Mouse (Mus musculus) c-Kit-positive CD71-positive TER-119-positive erythroid progenitor cells, embryonic 14.5 days (primary cell): ENCODE measurements around the gene Lmo7.

ENCODE experiments used
- DNase-seq: peaks from one replicate; pipeline ENCODE4 v3.0.0-alpha.2; 2013; ENCODE audit warnings: low spot score

Lmo7 gene

DNA sequence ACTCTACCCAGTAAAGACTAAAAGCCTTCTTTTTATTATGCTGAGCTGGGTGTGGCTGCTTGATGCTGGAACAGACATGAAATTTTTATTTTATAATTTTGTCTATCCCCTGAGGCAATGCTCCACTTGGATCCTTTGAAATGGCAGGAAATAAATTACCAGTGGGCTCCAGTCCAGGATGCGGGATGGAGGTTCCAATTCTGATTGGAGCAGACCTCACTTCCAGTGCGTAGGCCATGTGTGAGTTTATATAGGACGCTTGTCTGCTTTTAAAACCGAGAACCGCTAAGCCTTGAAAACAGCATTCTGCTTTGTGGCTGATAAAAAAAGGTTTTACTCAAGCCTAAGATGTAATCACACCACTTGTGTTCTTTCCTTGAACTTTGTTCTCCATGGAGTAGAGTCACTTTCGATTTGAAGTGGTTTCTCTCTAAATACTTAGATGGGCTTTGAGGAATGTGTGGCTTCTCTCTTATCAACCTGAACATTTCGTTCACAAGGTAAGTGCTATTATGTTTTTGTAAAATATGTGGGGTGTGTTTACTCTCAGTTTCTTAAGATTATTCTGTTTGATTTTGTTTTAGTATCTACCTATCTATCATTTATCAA lies 108.6 kb downstream of the Lmo7 start:
- DNase-seq = no peak

DNA sequence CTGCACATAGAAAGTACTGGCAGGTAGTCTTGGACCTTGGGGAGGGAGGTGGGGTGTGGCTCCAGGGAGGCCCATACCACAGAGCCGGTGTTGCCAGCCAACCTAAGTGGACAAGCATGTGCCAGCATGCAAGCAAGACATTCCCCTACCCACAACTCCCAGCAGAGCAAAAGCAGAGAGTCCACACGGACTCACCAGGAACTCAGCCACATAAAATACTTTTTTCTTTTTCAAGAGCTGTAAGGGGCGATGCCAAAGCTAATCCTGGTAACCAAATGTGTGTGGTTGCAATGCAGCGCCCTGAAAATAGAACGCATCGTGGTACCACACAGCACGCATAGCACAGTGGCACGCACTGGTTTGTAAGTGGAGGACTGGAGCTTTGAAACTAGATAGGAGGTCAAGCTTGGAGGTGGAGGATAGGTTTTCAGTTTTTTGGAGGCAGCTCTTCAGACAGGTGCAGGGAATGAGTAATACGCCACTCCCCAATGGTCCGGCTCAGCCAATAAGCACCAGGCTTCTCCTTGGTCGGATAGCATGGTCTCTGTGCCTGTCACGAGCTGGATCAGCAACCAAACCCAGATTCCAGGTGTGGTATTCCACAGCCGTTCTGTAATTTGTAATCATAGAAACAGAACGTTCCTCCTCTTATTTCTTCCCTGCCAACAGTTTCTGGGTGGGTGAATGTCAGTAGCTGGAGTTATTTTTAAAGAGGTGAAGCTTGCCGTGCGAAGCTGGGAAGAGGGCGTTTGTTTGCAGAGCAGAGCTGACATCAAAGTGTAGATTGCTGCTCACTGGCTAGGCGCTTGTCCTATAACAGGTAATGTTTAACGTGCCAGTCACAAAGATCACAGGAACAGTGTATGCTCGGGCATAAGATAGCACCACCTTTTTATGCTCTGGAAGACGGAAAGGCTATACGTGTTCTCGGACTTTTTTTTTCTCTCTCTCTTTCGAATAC lies 110.3 kb downstream of the Lmo7 start:
- no peak for DNase-seq

DNA sequence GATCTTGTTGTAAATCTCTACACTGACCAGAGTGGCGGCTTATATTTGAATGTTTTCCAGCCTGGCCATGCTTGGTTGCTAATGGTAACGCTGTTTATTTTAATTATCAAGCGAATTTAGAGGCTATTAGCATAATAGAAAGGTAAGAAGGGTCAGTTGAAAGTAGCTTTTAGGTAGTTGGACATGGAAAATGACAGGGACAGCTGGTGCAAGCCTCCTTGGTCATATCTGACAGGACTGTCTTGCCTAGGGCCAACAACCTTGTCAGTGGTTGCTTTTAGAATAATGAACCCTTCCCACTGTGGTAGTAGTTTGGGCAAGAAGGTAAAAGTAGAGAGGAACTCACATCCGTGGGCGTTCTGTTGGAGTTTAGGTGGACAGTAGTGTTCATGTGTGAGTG lies 111.5 kb downstream of the Lmo7 start:
- no peak for DNase-seq

DNA sequence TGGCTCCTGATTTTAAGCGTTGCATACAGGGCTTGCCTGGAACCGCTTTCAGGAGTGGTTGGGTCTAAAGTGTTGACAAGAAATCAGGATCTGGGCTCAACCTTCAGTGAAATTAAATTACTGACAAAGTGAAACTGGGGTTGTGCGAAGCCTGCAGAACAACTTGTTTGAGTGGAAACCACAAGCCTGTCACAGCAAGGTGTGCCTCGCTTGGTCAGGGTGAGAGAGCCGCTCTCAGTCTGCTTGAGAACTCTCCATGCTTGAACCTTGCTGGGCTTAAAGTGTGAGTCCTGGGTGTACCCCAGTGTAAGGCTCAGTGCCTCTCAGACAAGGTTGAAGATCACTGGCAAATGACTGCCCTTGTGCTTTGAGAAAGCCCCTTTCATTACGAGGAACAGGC lies 112.8 kb downstream of the Lmo7 start:
- no peak for DNase-seq

DNA sequence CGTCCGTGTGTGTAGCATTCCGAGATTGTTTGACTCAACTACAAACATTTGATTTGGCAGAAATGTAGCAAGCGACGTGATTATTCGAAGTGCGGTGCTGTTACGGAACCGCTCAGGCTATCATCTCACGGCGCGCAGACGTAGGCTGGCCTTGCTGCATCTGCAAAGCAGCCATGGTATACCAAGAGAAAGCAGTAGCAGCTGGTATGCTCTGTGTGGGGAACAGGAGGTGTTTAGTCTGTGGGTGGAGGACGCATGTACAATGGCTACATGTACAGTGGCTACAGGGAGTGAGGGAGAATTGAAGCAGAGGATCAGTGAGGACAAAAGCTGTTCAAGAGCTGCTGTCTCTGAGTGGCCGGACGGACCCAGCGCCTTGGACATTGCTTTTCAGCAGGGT lies 113.7 kb downstream of the Lmo7 start:
- no peak for DNase-seq

DNA sequence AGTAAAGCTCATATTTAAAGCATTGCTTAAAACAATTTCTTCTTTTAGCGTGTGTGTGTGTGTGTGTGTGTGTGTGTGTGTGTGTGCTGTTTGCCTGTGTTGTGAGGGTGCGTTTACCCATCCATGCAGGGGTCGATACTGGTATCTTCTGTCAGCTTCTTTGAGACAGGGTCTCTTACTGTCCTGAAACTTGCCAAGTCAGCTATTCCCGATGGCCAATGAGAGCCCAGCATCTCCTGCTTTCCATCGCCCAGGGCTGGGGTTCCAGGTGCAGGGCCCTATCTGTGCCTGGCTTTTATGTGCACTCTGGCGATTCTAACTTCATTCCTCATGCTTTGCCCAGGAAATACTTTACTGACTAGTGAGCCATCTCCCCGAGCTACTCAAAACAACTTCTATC lies 114.7 kb downstream of the Lmo7 start:
- no peak for DNase-seq

DNA sequence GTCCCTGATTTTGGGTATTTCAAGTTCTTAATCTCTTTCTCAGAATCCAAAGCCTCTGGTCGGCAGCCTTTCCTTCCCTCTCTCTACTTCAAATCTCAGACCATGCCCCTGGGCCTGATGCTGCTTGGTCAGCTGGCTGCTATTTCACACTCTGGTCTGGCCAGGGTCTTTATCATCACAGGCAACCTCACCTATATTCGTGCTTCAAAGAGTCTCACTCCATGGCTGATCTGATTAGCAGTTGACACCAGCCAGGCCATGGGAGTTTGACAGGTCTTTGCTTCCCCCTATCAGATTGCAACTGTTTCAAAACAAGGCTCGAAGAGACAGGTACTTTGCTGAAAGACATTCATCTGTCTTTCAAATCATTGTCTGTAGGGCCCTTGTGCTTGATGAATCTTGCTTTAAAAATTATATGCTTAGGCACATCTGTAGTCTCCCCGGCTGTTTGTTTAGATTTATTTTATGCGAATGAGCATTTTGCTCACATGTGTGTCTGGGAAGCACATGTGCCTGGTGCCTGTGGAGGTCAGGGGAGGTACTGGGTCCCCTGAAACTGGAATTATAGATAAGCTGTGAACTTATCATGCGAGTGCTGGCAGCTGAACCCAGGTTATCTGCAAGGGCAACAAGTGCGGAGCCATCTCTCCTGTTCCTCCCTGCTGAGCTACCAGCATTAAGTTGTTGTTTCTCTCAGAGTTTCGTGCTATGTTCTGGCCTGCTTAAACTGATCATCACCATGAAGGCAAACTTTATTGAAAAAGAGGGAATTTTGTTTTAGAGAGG lies 116.5 kb downstream of the Lmo7 start:
- peak; percentile 23 for DNase-seq

DNA sequence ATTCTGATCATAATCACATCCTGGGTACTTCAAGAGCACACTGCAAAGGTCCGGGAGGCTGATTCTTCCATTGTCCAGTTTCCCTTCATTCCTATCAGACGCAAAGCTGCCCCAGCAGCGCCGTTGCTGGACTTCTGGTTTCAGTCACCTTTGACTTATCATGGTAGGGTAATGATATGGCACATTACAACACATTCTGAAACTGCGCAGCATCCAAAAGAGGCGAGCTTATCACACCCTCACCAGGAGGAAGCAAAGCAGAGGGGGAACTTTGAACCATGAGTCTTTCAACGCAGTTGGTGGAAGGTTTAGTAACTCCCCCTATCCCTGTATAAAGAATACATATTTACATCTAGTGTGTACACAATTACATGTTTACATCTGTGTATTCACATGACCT lies 117.8 kb downstream of the Lmo7 start:
- DNase-seq = peak; percentile 28

DNA sequence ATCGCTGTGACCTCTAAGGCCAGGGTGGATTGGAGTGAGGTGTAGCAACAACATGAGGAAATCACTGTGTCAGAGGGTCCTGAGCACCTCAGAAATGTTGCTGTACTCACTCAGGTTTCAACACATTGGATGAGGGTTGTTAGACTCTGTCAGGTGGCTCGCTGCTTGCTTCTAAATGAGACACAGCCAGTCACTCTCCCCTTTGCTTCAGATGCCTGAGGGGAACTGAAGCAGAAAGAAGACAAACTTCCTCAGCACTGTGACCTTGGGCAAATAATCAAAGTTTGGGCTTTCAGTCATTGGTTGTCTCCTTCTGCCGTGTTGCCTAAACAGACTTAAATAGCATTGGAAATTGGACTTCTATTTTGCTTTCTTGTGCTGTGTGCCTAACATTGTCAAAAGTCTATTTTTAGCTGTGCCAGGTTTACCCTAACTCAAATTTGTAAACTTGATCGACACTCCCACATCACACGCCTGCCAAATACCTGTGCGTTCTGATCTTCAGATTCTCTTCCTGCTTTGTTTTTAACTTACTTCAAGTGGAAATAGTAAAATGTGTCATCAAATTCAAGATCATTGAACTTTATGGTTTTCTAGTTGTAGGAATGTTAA lies 122.9 kb downstream of the Lmo7 start:
- no peak for DNase-seq

DNA sequence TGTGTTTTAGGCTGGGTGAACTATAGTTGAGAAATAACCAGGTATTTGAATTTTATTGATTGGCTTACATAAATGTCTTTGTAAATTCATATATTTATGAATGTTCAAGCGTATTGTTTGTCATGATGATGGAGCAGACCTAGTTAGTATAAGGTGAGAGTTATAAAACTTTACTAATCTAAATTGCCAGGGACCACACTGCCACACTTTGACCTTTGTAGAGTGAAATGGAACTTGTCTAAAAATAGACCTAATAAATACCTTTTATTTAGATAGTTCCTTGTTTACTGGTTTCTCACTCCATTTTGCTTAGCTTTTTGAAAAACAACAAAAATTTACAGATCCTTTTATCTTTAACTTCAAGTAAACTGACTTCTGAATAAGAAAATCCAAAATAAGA lies 123.5 kb downstream of the Lmo7 start:
- DNase-seq = no peak

DNA sequence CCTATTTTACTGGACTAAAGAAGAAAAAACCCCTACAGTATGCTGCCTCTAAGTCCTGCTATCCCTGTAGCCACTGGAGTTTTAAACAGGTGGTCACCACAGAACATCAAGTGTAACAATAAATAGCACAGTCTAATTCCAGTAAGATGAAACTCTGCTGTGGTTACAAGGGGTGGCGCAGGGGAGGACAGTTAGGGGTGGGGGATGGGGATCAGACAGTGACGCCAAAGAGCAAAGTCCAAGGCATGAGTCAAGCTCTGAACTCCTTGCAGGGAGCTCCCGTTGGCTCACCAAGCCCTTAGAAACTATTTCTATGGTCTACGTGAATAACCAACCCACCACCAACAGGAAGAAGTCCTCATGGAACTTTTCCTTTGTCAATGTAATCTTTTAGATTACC lies 124.0 kb downstream of the Lmo7 start:
- DNase-seq = no peak

DNA sequence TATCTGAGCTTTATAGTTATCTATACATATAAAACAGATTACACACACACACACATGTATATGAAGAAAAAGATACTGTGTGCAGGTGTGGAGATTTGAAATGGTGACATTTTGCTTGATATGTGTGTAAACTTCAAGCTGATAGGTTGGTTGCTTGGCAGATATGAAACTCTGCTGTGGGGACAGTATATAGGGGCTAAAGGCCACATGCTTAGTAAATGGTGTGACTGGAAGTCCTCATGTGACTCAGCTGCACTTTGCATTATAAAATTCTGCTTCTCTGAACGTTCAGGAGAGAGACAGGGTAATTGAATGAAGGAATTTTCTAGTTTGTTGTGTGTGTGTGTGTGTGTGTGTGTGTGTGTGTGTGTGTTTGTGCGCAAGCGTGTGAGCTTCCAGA lies 124.5 kb downstream of the Lmo7 start:
- no peak for DNase-seq

DNA sequence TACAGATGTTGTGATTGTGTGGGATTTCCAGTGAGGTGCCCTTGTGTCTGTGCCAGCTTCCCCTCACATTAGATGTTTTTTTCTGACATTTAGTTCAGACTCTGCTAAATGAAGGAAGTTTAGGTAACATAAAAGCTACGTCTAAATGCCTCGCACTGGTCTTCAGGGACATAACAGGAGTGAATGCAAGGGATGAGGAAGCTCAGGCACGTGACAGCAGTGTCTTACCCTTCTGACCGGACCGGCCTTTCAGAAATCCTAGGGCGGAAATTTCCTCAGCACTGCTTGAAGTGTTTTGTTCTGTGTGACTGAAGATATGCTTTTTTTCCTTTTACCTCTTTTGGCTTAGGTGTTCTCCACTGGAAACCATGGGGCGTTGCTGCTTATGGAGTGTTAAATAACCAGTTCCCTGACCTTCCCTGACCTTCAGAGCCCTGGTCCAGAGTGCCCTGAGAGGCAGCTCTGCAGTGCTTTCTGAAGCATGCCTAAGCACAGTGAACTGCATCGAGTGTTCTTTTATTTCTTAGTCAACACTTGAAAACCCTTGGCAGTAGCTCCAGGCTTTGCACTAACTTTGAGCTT lies 129.6 kb downstream of the Lmo7 start:
- no peak for DNase-seq

DNA sequence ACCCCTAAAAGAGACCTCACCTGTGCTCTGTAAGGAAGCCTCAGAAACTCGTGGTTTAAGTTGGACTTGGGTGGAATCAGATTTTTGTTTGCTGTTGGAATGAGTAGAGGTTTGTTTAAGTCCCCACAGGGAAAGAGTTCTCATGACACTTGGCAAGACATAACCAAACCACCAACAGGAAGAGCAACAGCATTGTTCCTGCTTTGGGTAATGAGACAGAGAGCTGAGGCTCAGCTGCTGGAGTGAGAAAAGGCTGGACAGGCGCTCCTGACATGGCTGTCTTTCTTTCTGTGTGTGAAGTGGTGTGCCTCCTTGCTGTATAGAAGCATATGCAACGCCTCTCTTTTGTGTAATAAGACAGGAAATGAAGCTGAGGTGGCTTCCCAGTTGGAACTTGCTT lies 132.3 kb downstream of the Lmo7 start:
- no peak for DNase-seq

DNA sequence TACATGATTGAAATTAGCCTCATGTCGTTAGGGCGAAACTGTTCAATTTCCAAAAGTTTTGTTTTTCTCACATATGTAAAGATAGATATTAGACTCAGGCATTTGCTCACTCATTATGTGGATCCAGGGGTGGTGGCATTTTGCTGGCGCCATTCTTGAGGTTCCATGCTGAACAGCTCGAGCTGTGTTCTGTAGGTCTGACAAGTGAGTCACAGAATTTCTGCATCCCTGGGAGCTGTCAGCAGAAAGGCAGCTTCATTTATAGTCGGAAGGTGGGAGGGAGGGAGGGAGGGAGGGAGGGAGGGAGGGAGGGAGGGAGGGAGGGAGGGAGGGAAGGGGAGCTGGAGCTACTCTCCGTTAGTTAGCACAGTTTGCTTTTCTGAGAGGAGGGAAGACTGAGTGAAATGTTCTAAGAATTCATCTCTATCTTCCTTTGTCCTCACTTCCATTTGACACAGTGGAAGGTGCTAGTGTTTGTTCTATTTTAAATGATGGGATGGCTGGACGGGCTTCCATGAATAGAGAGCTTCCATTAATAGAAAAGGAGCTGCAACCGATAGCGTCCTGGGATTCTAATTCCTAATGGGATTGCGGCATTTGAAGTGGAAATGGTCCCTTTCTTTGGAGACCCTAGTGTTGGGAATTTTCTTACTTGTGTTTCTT lies 137.4 kb downstream of the Lmo7 start:
- no peak for DNase-seq

DNA sequence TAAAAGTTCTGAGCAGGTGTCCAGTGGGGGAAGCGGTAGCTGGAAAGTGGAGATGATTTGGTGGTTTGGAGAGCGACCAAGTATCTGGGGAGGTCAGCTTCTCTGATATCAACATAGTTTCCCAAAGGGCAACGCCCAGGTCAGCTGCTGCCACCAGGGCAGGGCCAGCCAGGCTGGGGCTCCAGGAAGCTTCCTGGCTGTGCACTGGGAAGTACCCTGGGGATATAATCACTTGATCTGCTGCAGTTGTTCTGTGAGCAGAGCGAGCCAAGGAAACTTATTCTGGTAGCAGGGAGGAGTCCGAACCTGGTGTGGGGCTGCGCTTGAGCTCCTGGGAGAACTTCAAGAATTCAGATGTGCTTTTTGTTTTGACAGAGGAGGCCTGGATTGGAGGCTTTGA lies 139.4 kb downstream of the Lmo7 start:
- DNase-seq = no peak

DNA sequence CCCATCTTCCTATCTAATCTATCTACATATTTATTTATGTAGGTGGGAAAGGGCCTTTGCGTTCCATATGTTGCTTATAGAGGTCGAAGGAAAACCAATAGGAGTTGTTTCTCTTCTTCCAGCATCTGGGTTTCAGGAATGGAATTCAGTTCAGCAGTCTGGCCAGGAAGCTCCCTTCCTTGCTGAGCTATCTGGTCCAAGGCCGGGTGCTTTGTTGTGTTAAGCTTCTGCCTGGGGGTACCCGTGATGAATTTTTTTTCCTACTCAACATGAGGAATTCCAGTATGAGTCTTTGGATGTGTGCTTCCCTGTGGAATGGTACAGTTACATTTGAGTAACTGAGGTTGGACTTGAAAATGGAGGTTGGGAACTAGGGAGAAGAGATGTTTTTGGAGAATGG lies 139.9 kb downstream of the Lmo7 start:
- no peak for DNase-seq

DNA sequence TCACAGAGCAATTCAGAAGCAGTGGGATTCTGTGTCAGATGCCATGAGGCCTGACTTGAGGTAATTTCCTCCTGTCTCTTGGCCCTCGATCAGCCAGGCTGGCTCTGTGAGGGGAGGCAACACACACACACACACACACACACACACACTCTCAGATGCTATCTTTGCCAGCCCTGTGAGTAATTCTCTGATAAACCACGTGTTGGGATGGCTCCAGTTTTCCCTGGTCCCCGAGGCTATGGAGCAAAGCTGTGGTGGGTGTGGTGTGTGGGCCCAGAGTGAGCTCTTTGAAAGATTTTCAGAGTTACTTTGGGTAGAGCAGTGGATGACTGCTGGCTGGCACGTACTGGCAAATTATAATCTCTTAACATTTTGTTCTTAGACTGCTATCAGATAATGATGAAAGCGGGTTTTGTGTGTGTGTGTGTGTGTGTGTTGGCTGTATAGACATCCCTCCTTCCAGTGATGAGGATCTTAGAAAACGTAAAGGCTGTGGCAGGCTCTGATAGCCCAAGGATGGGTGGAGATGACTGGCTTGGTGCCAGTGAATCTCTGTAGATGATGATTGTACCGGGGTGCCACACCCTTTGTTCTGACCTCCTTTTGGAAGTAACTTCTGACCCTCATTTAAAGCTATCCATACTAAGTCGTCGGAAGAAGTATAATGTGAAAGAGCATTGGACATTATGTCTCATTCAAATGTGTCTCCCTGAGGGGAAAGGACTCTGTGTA lies 140.6 kb downstream of the Lmo7 start:
- DNase-seq = no peak

DNA sequence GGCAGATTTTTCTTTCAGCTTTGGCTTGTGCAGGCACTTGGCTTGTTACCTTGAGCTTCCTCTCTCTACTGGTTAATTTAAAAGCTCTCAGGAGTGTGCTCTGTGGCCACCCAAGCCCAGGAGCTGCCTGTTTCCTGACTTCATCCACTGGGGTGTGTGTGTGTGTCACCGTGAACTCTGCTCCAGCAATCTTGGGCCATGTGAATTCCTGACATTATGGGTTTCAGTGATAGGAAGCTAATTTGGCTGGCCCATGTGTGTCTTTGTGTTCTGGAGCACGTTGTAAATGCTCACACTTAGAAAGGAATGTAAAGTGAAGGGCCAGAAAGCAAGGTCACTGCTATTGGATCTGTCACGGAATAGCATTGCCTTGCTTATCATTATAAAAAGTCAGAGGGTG lies 143.1 kb downstream of the Lmo7 start:
- DNase-seq = no peak

DNA sequence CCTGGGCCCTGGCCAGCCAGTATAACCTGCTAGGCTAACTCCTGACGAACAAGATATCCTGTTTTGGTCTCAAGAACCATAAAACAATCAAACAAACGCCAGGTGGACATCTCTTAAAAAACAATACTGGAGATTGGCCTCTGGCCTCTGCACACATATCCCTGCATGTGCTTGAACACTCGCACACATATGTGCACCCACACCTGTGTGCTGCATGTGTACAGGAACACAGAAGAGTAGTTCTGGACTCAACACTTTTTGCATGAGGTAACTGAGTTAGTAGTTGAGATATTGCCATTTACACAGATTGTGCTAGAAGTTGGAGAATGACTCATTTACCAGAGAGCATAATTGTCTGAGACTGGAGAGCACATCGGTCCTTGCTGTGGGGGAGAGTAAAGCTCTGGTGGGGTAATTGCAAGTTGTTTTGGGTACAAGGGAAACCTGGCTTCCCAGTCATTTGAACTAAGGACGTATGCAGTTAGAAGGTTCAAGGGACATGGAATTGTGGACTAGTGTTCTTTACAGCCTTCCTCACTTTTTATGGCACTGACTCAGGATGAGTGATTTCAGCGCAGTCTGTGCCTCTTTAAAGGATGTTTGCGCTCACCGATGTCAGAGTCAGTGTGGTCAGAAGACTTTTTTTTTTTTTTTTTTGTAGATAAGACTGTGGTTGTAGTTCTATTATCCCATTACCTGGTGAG lies 148.7 kb downstream of the Lmo7 start:
- DNase-seq = no peak
